Mouse (Mus musculus) T-helper 17 cell (primary cell): ENCODE results near the gene Klhdc1.

Source experiments
- in situ Hi-C, 2 experiments: fragments of 300-600 bp; cut with MboI, MseI; formaldehyde crosslinking; loops; 1 replicate in 1 of 2; 2 replicates in 1 of 2; pipeline ENCODE4 v1.15.1; 2025; ENCODE audit warnings: high pct_unique_total_duplicates in 2 of 2

The Klhdc1 gene

DNA sequence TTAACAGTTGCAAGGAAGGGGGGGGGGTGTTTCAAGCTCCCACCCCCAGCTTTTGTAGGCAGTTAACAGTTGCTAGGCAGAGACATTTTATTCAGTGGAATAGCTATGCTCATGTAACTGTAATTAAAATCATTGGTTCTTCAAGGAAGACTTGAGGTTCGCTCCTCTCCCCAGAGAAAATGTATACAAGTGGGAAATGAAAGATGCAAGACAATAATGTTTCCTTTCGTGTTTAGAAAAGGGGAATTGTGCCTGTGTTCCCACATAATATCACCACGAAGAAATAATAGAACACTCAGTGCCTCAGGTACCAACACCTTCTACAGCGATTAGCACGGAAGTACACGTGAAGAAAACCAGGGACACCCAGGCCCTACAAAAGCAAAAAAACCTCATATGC is at the start of gene Klhdc1:
TSS of gene Klhdc1 (plus strand) at position 301 of the 400 bp plus-strand sequence.
- in situ Hi-C loops: no loop called here

DNA sequence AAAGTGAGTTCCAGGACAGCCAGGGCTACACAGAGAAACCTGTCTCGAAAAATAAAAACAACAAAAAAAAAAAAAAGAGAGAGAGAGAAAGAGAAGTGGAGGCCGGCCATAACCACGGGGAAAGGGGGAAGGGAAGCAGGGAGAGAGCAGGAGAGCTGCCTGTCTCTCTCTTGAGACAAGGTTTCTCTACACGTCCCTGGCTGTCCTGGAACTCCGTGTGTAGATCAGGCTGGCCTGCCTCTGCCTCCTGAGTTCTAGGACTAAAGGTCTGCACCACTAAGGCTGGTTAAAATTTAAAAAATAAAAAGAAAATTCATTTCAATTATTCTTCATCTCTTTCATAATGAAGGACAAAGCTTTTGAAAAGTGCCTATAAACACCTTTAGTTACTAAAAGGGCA is 49.6 kb upstream of the Klhdc1 start:
- in situ Hi-C loops: no loop called here

DNA sequence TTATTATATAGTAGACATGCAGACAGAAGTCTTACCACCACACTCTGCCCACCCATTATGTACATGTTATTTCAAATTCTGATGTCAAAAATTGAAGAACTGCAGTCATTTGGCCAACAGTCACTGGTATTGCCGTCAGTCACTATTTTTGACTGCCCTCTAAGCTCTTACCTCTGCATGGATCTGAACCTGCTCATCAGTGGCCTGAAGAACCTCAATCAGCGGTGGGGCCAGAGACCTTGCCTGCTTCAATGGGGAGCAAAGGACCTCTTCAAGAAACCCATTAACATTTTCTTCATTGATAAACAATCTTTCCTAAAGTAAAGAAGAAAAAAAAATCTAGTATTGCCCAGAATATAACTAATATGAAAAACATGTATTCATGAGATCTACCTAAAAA is 48.3 kb upstream of the Klhdc1 start:
- in situ Hi-C loops: no loop called here

DNA sequence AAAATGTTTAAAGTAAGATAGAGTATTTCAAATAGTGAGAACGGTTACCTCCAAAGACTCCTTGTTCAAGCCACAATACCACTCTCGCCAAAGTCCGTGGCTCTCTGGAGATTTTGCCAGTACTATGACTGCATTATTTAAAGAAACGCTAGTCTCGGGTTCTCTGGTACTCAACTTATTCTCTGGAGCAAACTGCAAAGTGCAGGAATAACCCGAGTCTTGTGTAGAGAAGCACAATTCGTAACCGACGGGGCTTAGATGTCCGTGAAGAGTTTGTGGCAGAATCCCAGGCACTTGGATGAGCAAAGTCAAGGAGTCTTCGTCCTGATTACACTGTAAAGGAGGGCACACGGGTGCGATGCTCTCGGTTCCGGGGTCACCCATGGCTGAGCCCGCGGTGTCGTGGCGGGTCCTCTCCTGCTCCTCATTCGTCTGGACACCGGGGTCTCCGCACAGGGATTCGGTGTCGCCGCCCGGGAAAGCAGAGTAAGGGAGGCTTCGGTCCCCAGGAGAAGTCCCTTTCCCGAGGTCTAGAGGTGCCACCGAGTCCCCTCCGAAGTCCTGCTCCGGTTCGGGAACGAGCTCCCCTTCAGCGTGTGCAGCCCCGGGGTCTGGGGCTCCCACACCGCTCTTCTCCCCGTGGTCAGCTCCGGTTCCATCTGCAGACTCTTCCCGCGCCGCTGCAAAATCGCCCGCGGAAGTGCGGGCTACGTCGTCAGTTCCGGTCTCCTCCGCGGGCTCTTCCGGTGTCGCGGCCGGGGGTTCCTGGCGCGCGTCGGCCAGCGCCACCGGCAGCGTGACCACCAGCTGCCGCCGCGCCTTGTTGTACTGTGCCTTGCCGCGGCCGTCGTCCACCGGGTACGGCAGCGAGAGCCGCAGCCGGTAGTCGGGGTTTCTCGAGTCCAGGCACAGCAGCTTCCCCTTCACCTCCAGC is 44.3 kb upstream of the Klhdc1 start, which contains the start of gene Gm49383:
TSS of gene Gm49383 (minus strand) at position 661 of the 934 bp plus-strand sequence.
- in situ Hi-C loops: no loop called here

GRCm38 (mm10) chr12:69197378-69198163 is 43.4 kb upstream of the Klhdc1 start:
- in situ Hi-C loops: no loop called here

- in situ Hi-C loops: no loop called here
These were observed 42.8 kb upstream of the Klhdc1 start, which contains the start of gene Dnaaf2 for GRCm38 (mm10) chr12:69198164-69198535. Gene Dnaaf2 (minus strand): TSS chr12:69198429.

- in situ Hi-C loops: no loop called here
These were observed 42.0 kb upstream of the Klhdc1 start for GRCm38 (mm10) chr12:69198985-69199384.

DNA sequence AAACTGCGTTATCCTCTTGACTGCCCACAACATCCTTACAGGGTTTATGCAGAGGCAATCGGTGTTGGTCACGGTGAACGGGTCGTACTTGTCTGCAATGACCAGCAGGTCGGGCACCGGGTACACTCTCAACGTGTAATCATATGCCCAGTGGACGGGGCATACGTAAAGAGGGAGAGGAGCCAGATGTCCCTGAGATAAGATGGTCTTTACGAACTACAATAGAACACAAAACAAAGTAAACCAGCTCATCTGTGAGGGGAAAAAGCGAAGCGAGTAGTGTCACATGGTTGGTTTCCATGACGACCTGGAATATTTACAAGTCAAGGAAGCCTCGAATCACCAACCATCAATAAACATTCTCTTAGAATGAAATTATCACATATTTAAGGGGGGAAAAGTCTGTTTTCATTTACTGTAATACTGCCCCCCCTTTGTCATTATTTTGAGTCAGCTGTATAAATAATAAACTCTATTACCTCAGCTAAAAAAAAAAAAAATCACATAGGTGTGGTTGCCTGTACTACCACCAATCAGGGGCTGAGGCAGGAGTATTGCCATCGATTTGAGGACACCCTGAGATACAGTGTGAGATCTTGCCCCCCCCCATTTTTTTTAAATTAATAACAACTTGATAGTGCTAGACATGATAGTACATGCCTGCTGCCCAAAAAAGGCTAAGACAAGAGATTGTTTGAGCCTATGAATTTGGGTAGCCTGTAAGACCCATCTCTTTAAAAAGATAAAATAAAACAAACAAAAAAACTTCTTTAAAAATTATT is 36.7 kb upstream of the Klhdc1 start, which contains the start of gene Gm49384:
TSS of gene Gm49384 (minus strand) at position 216 of the 782 bp plus-strand sequence.
- in situ Hi-C loops: no loop called here

DNA sequence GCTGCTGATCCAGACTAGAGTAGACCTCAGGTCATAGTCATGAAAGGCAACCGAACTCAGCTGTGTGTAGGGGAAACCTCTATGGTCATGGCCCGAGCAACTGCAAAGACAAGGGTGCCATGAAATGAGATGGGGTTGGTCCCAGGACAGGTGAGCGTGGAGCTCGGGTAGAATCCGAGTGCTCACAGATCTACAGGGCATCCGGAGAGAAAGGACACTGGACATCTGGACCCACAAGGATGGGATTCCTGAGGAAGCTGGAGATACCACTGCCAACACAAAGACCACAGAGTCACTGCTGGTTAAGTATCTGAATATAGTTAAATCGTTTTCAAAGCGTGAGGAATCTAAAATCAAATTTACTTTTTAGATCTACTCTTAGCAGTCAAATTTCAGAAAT is 33.6 kb upstream of the Klhdc1 start:
- in situ Hi-C loops: no loop called here

DNA sequence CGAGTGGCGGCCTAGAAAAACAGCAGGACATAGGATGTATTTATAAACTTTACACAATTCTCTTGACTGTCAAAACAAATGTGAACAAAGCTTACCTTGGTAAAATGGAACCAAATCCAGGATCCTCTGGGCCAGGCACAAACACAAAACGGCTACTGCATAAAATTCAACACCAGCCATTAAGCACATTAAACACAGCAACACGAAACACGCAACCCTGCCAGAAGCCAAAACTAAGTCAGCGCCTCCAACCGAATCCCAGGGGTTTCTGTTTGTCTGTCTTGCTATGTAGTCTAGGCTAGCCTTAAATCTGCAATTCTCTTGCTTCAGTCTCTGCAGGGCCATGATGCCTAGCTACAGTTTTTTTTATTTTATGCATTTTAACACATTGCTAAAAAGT is 33.0 kb upstream of the Klhdc1 start:
- in situ Hi-C loops: no loop called here

DNA sequence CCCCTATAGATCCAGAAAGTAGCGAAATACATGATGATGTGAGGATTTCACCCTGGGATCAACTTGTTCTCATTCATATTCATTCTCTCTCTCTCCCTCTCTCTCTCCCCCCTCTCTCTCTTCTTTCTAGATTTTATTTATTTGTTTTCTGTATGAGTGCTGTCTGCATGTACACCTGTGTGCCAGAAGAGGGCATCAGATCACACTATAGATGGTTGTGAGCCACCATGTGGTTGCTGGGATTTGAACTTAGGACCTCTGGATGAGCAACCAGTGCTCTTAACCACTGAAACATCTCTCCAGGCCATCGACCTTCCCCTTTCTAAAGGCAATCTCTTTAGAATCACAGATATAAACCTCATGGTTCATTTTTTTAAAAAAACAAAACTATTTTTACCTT is 32.5 kb upstream of the Klhdc1 start:
- in situ Hi-C loops: no loop called here

- in situ Hi-C loops: loop anchor here in 1 of 2 experiments (10.0 kb wide), 1 partner anchor 104 kb away; no protein-coding TSS in a partner anchor
These were observed 30.7 kb upstream of the Klhdc1 start for GRCm38 (mm10) chr12:69210056-69210979.

GRCm38 (mm10) chr12:69211057-69211456 is 29.9 kb upstream of the Klhdc1 start:
- in situ Hi-C loops: loop anchor here in 1 of 2 experiments (10.0 kb wide), 1 partner anchor 104 kb away; no protein-coding TSS in a partner anchor

DNA sequence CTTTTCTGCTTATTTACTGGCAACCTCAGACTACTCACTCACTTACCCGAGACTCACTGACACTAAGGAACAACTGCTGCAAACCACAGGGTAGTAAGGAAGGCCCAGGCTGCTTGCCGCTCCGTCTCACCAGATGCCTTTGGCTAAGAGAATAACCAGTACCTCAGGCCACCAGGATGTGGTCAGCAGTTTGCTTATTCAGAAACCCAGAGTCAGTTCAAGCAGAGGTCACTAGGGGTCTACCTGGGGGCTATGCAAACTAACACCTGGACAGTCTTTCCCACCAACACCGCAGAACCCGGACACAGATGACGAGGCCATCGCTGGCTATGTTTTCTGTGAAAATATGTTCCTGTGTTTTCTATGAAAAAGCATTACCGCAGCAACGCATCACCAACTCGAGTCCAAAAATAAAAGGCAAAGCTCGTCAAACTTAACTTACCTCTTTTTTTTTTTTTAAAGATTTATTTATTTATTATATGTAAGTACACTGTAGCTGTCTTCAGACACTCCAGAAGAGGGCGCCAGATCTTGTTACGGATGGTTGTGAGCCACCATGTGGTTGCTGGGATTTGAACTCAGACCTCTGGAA is 27.7 kb upstream of the Klhdc1 start:
- in situ Hi-C loops: loop anchor here in 1 of 2 experiments (10.0 kb wide), 1 partner anchor 102 kb away; no protein-coding TSS in a partner anchor

DNA sequence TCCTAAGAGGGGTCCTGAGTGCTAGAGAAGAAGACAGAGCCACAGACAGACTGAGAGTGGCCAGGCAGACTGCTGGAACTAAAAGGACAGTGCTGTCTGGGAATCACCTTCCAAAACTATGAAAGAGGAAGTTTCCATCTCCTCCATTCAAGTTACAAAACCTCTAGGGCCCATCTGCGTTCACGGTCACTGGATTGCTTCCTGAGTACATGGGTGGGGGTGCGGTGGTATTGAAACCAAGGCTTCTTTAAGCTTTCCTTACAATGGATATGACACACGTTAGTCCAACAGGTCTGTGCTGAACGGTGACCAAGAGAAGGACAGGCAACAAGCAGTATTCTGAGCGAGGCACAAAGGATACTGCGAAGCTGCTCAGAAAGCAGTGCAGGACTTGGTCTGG is 26.6 kb upstream of the Klhdc1 start:
- in situ Hi-C loops: loop anchor here in 1 of 2 experiments (10.0 kb wide), 1 partner anchor 100 kb away; no protein-coding TSS in a partner anchor

- in situ Hi-C loops: loop anchor here (5.0 to 10.0 kb wide), 2 partner anchors 82 to 100 kb away; partner anchors contain the start of gene Klhdc2 (in 1 of the 2)
These were observed 25.8 kb upstream of the Klhdc1 start for GRCm38 (mm10) chr12:69215000-69215785.

GRCm38 (mm10) chr12:69216587-69216986 is 24.4 kb upstream of the Klhdc1 start:
- in situ Hi-C loops: loop anchor here (5.0 to 10.0 kb wide), 2 partner anchors 81 to 98 kb away; partner anchors contain the start of gene Klhdc2 (in 1 of the 2)

- in situ Hi-C loops: no loop called here
These were observed 20.2 kb upstream of the Klhdc1 start for GRCm38 (mm10) chr12:69220613-69221277.
